Mouse (Mus musculus) olfactory bulb, adult 2 months (tissue): ENCODE results near the gene Megf6.

Experiments used
- CTCF ChIP-seq: fragments of 200-500 bp; IDR thresholded peaks from 2 replicates; pipeline ENCODE4 v1.5.1; 2012; ENCODE audit warnings: low read depth, mild to moderate bottlenecking, low read length, moderate library complexity; ENCODE audit not compliant: insufficient read depth
- POLR2A ChIP-seq: fragments of 200-500 bp; IDR thresholded peaks from 2 replicates; pipeline ENCODE4 v1.6.1; 2012; ENCODE audit warnings: mild to moderate bottlenecking, low read depth, low read length, moderate library complexity; ENCODE audit not compliant: insufficient read depth

GRCm38 (mm10) chr4:154125202-154125601 lies 45.3 kb upstream of the Megf6 start:
- TF ChIP-seq POLR2A = no peak
- TF ChIP-seq CTCF = no peak
